Mouse (Mus musculus): ENCODE data around the gene 4933428G20Rik. TPM values are rescaled to one million over a fixed set of nuclear protein-coding genes. Genes with fewer than 3 reads are reported as not detected.

Gene 4933428G20Rik
- polyA plus RNA-seq, 1 experiment from 2014 or later: 1.6 TPM

DNA sequence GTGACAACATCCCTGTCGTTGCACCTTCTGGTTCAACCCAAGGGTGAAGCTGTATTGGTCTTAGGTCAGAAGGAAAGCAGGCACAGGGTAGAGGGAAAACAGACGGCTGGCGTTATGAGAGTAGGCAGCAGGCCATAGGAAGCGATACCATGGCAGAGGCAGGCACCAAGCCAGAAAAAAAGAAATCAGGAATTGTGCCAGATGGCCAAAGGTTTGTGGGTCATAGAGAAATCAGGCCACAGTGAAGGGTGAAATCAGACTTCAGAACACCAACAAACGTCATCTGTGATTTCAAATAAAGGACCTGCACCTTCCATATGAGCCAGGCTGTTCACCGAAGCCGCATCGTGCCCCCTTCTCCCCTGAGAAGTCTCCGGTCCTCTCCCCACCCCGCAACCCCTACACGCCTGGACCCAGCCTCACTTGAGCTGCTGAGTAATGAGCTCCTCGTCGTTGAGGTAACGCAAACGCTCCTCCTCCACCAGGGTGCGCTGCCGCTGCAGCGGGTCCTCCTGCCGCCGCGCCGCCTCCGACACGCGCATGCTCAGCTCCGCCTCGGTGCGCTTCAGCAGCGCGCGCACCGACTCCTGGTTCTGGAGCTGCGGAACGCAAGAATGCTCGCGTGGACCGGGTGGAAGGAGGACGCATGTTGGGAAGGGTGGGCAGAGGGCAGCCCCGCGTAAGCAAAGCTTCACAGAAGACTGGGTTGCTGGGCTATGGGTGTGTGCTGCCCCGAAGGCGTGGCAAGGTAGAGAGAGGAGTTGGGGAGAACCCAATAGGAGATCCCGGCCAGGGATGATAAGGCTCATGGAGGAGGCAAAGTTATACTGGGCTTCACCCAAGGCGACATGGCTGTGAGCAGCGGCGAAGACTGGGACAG lies 31.5 kb upstream of the 4933428G20Rik start:
- H3K9me3 ChIP-seq: no peaks in the 10 kb centered on the region
- H3K4me3 ChIP-seq: peak overlapping the region; percentile 25
- peaks cover 3% of the 10 kb centered on the region for H3K36me3 ChIP-seq (replicated peaks)
- H3K27ac ChIP-seq: peak overlapping the region; percentile 18; the same call in 1 of the 2 replicates
- peak overlapping the region; percentile 54 for H3K4me2 ChIP-seq
- peaks cover 32% of the 10 kb centered on the region for H3K4me1 ChIP-seq
- ATAC-seq (replicated peaks): peak; percentile 65
- H3K9ac ChIP-seq: 0 out of 2 replicates have a peak overlapping the region, but pooled peaks have one; percentile 25
- WGBS: 8% methylated on average over 46 of the region's 46 CpGs
- peaks cover 27% of the 10 kb centered on the region for H3K27me3 ChIP-seq (replicated peaks)

- no peak overlapping the region for H3K4me3 ChIP-seq
- 0 out of 2 replicates have a peak overlapping the region, but pooled peaks have one; percentile 1 for H3K9ac ChIP-seq
- H3K4me2 ChIP-seq: no peak overlapping the region
- peaks cover 27% of the 10 kb centered on the region for H3K4me1 ChIP-seq
- no peak for ATAC-seq (replicated peaks)
- no peaks in the 10 kb centered on the region for H3K9me3 ChIP-seq
- H3K27me3 ChIP-seq (replicated peaks): peaks cover 20% of the 10 kb centered on the region
- no peak overlapping the region for H3K27ac ChIP-seq
- WGBS: 67% methylated on average over 5 of the region's 5 CpGs
- H3K36me3 ChIP-seq (replicated peaks): peaks cover 7% of the 10 kb centered on the region
Measured at GRCm38 (mm10) chr11:97530961-97531360, 30.8 kb upstream of the 4933428G20Rik start.

DNA sequence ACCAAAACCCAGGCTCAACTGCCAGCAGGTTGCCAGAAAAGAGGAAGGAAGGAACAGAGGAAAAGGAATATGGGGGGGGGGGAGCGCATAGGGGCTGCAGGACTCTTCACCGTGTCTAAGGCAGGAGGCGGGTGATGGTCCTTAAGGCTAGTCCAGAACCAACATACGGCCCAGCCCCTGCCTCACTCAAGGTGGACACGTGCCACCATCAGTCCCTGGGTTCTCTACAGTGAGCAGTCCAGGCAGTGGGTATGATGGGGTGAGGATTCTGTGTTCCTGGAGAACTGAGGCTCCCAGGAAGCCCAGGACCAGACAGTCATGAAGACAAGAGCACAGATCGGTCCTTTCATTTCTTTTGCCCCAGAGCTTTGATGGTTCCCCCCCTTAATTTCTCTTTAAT lies 29.9 kb upstream of the 4933428G20Rik start:
- H3K9ac ChIP-seq: no peak overlapping the region
- peaks cover 15% of the 10 kb centered on the region for H3K36me3 ChIP-seq (replicated peaks)
- no peaks in the 10 kb centered on the region for H3K9me3 ChIP-seq
- H3K4me3 ChIP-seq: no peak overlapping the region
- peaks cover 14% of the 10 kb centered on the region; the same call in 1 of the 2 replicates for H3K27me3 ChIP-seq (replicated peaks)
- ATAC-seq (replicated peaks): no peak
- no peak overlapping the region for H3K4me2 ChIP-seq
- H3K4me1 ChIP-seq: peaks cover 26% of the 10 kb centered on the region
- WGBS: 86% methylated on average over 5 of the region's 6 CpGs
- no peak overlapping the region for H3K27ac ChIP-seq

DNA sequence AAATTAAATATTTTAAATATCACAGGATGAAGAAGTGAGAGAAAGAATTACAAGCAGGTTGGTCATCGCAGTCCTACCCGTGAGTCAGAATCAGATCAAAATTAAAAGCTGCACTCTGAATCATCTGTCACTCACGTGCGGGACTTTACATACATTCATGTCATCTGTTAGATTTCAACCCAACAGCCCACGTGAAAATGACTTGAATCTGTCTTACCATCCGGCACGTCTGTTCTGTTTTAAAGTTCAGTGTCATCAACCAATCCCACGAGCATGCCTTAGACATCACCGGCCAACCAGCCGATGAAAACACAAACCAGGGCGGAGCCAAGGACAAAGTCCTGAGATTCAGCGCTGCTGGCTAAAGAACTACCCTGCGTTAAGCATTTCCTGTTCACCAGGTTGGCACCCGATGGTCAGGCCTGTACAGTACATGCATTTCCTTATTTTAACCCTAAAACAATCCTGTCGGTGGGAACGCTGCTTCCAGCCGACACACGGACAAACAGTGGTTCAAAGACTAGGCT lies 28.2 kb upstream of the 4933428G20Rik start:
- Histone ChIP-seq H3K27me3 (replicated peaks) (peaks cover 5% of the 10 kb centered on the region; the same call in 1 of the 2 replicates), H3K4me1 (peaks cover 31% of the 10 kb centered on the region), H3K9me3 (no peaks in the 10 kb centered on the region), H3K4me3 (no peak overlapping the region), H3K27ac (no peak overlapping the region), H3K36me3 (replicated peaks) (peaks cover 21% of the 10 kb centered on the region), H3K9ac (no peak overlapping the region), H3K4me2 (no peak overlapping the region)
- ATAC-seq (replicated peaks): no peak
- WGBS: 84% methylated on average over 18 of the region's 18 CpGs

- H3K9me3 ChIP-seq: no peaks in the 10 kb centered on the region
- no peak for ATAC-seq (replicated peaks)
- no peak overlapping the region for H3K4me3 ChIP-seq
- H3K36me3 ChIP-seq (replicated peaks): peaks cover 41% of the 10 kb centered on the region
- peak overlapping the region; percentile 38; the same call in 1 of the 2 replicates for H3K27ac ChIP-seq
- 94% methylated on average over 6 of the region's 6 CpGs for WGBS
- peaks cover 15% of the 10 kb centered on the region for H3K4me1 ChIP-seq
- no peak overlapping the region for H3K9ac ChIP-seq
- H3K4me2 ChIP-seq: no peak overlapping the region
- H3K27me3 ChIP-seq (replicated peaks): no peaks in the 10 kb centered on the region
Measured at GRCm38 (mm10) chr11:97525313-97525712, 25.2 kb upstream of the 4933428G20Rik start.

- WGBS: 64% methylated on average over 9 of the region's 9 CpGs
- H3K36me3 ChIP-seq (replicated peaks): peaks cover 43% of the 10 kb centered on the region
Measured at GRCm38 (mm10) chr11:97524306-97524705, 24.2 kb upstream of the 4933428G20Rik start.

DNA sequence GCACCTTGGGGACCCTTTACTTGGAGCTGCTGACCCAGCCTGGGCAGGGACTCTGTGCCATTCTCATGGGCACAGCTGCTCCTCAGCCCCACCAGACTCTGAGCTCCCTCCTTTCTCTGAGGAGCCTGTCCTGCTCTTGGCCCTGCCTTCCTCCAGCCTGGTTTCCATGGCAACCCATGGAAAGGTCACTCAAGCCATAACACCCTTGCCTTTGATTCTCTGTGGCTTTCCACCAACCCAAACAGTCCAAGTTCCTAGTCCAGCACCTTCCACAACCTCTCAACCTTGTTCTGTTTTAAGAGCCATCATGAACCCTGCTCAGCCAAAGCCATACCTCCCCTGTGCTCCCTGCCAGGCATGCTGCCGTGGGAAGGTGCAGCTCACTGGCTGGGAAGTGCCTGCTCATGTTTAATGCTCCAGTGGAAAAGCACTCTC lies 23.7 kb upstream of the 4933428G20Rik start:
- ATAC-seq (replicated peaks): peak; percentile 44
- Histone ChIP-seq H3K9me3 (no peaks in the 10 kb centered on the region), H3K4me1 (peaks cover 15% of the 10 kb centered on the region), H3K27me3 (replicated peaks) (no peaks in the 10 kb centered on the region), H3K27ac (peak overlapping the region; percentile 60), H3K4me2 (0 out of 2 replicates have a peak overlapping the region, but pooled peaks have one; percentile 2), H3K4me3 (no peak overlapping the region), H3K36me3 (replicated peaks) (peaks cover 48% of the 10 kb centered on the region), H3K9ac (no peak overlapping the region)
- 0% methylated on average over 1 of the region's 1 CpGs for whole genome bisulfite sequencing

More at GRCm38 (mm10) chr11:97524306-97524705, 24.2 kb upstream of the 4933428G20Rik start:
- Histone ChIP-seq H3K4me3 (no peak overlapping the region), H3K4me2 (no peak overlapping the region), H3K27ac (peak overlapping the region; percentile 60), H3K27me3 (replicated peaks) (no peaks in the 10 kb centered on the region), H3K9ac (no peak overlapping the region), H3K9me3 (no peaks in the 10 kb centered on the region), H3K4me1 (peaks cover 15% of the 10 kb centered on the region)
- no peak for ATAC-seq (replicated peaks)

DNA sequence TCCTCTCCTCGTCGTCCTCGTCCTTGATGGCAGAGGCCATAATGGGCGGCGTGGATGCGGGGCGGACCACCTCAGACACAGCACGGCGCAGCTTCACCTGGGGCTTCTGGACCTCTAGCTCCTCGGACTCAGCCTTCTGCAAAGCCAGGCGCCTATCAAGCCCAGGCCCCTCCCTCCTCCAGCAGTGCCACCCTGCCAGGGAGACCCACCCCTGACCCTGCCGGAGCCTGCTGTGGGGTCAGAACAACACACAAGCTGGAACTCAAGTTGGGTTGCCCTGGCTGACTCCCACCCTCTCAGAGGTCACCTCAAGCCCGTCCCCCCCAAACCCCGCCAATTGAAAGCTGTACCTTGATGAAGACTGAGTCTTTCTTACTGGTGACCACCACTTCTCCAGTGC lies 23.0 kb upstream of the 4933428G20Rik start:
- Histone ChIP-seq H3K4me3 (no peak overlapping the region), H3K27me3 (replicated peaks) (no peaks in the 10 kb centered on the region), H3K36me3 (replicated peaks) (peaks cover 53% of the 10 kb centered on the region), H3K9me3 (no peaks in the 10 kb centered on the region), H3K9ac (no peak overlapping the region), H3K4me2 (no peak overlapping the region), H3K27ac (peak overlapping the region; percentile 60), H3K4me1 (peaks cover 15% of the 10 kb centered on the region)
- ATAC-seq (replicated peaks): no peak
- WGBS: 89% methylated on average over 14 of the region's 14 CpGs

- H3K4me1 ChIP-seq: peaks cover 15% of the 10 kb centered on the region
- H3K4me3 ChIP-seq: no peak overlapping the region
- no peak overlapping the region for H3K9ac ChIP-seq
- H3K4me2 ChIP-seq: no peak overlapping the region
- H3K27ac ChIP-seq: no peak overlapping the region
- no peaks in the 10 kb centered on the region for H3K9me3 ChIP-seq
- WGBS: 84% methylated on average over 29 of the region's 29 CpGs
- H3K36me3 ChIP-seq (replicated peaks): peaks cover 53% of the 10 kb centered on the region
- H3K27me3 ChIP-seq (replicated peaks): no peaks in the 10 kb centered on the region
- no peak for ATAC-seq (replicated peaks)
Measured at GRCm38 (mm10) chr11:97521741-97522474, 21.8 kb upstream of the 4933428G20Rik start.

DNA sequence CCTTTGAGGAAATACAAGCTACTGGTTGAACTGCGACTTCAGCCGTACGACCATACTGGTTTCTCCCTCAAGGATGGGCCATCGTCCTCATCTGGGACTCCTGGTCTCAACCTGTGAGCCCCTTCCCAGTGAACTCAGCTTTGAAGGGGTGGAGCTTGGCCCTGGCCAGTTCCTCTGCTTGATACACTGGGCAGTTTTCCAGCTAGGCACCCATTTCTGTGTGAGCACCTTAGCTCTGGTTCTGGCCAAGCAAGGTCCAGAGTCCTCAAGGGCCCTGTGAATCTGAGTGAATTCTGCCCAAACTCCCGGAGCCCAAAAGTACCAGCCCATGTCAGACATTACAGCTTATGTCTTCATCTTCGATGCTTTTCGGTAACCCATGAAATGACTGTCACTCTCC lies 20.4 kb upstream of the 4933428G20Rik start:
- 92% methylated on average over 7 of the region's 7 CpGs for WGBS
- Histone ChIP-seq H3K9ac (no peak overlapping the region), H3K36me3 (replicated peaks) (peaks cover 50% of the 10 kb centered on the region), H3K4me2 (no peak overlapping the region), H3K27me3 (replicated peaks) (no peaks in the 10 kb centered on the region), H3K4me3 (no peak overlapping the region), H3K9me3 (no peaks in the 10 kb centered on the region), H3K4me1 (peaks cover 15% of the 10 kb centered on the region), H3K27ac (no peak overlapping the region)
- ATAC-seq (replicated peaks): no peak

GRCm38 (mm10) chr11:97513066-97513465 lies 12.9 kb upstream of the 4933428G20Rik start:
- H3K4me2 ChIP-seq: no peak overlapping the region
- no peak overlapping the region for H3K9ac ChIP-seq
- peaks cover 11% of the 10 kb centered on the region; the same call in 1 of the 2 replicates for H3K4me1 ChIP-seq
- WGBS: 65% methylated on average over 3 of the region's 3 CpGs
- no peak overlapping the region for H3K27ac ChIP-seq
- peaks cover 19% of the 10 kb centered on the region for H3K36me3 ChIP-seq (replicated peaks)
- no peaks in the 10 kb centered on the region for H3K9me3 ChIP-seq
- no peaks in the 10 kb centered on the region for H3K27me3 ChIP-seq (replicated peaks)
- ATAC-seq (replicated peaks): no peak
- no peak overlapping the region for H3K4me3 ChIP-seq

- 22% methylated on average over 6 of the region's 6 CpGs for WGBS
- Histone ChIP-seq H3K27ac (no peak overlapping the region), H3K27me3 (replicated peaks) (no peaks in the 10 kb centered on the region), H3K9ac (no peak overlapping the region), H3K9me3 (no peaks in the 10 kb centered on the region), H3K4me3 (no peak overlapping the region), H3K4me1 (peaks cover 11% of the 10 kb centered on the region; the same call in 1 of the 2 replicates), H3K36me3 (replicated peaks) (peaks cover 19% of the 10 kb centered on the region), H3K4me2 (no peak overlapping the region)
- no peak for ATAC-seq (replicated peaks)
Measured at GRCm38 (mm10) chr11:97512511-97512910, 12.4 kb upstream of the 4933428G20Rik start.
